Mouse (Mus musculus) small intestine, adult 2 months (tissue): ENCODE data around the gene Msrb2. TPM values are rescaled to one million over a fixed set of nuclear protein-coding genes. Genes with fewer than 3 reads are reported as not detected.

Source experiments
- H3K27ac ChIP-seq: fragments of 200-500 bp; 2 replicates; pipeline ENCODE4 v1.5.1; 2012; ENCODE audit warnings: low read depth, low read length, control low read depth, inconsistent platforms; ENCODE audit not compliant: insufficient read depth
- H3K27me3 ChIP-seq: fragments of 200-500 bp; 2 replicates; pipeline ENCODE4 v1.6.1; 2012; ENCODE audit warnings: mild to moderate bottlenecking, moderate library complexity, low read length, inconsistent platforms; ENCODE audit not compliant: control insufficient read depth, insufficient read depth
- H3K36me3 ChIP-seq: fragments of 200-500 bp; 2 replicates; pipeline ENCODE4 v1.6.1; 2012; ENCODE audit warnings: mild to moderate bottlenecking, low read length, control low read depth, inconsistent platforms; ENCODE audit not compliant: control insufficient read depth, insufficient read depth
- H3K4me1 ChIP-seq: fragments of 200-500 bp; 2 replicates; pipeline ENCODE4 v1.6.1; 2012; ENCODE audit warnings: low read length, inconsistent platforms, mixed read lengths; ENCODE audit not compliant: control insufficient read depth, insufficient read depth, insufficient read length
- H3K4me3 ChIP-seq: fragments of 200-500 bp; 2 replicates; pipeline ENCODE4 v1.5.1; 2012; ENCODE audit warnings: low read depth, mild to moderate bottlenecking, control low read depth, inconsistent platforms, low read length, moderate library complexity
- CTCF ChIP-seq: fragments of 200-500 bp; IDR thresholded peaks from 2 replicates; pipeline ENCODE4 v1.5.1; 2012; ENCODE audit warnings: low read depth, mild to moderate bottlenecking, control low read depth, inconsistent platforms, low read length, moderate library complexity, mixed read lengths; ENCODE audit not compliant: insufficient replicate concordance, insufficient read length; ENCODE audit errors: extremely low read depth
- POLR2A ChIP-seq: fragments of 200-500 bp; IDR thresholded peaks from 2 replicates; pipeline ENCODE4 v1.6.1; 2012; ENCODE audit warnings: low read depth, mild to moderate bottlenecking, control low read depth, inconsistent platforms, low read length, moderate library complexity
- WGBS: fragments of 180-500 bp; shearing (Covaris S2); methylation state at CpG from one replicate; pipeline ENCODE4 v1.1.7; 2018; 5-methylcytosine and 5-hydroxymethylcytosine counted together
- polyA plus RNA-seq: library from polyadenylated mRNA; depleted of rRNA; stranded (reverse); fragments of >200 nt; gene quantifications from 2 replicates; pipeline ENCODE4 v1.2.3, GENCODE M21; 2012; rRNA removed

Msrb2 gene
- polyA plus RNA-seq, 1 experiment, result 1.5 TPM

GRCm38 (mm10) chr2:19429691-19430690 lies 58.8 kb downstream of the Msrb2 start:
- Histone ChIP-seq H3K4me1 (no peaks in the 10 kb centered on the region), H3K27me3 (peaks cover 18% of the 10 kb centered on the region), H3K4me3 (no peak overlapping the region), H3K27ac (no peak overlapping the region), H3K36me3 (no peaks in the 10 kb centered on the region)
- 8% methylated on average over 31 of the region's 31 CpGs for WGBS
- TF ChIP-seq POLR2A (no peak), CTCF (no peak)

- H3K27ac ChIP-seq, result no peak overlapping the region
- TF ChIP-seq CTCF, result no peak
Measured at GRCm38 (mm10) chr2:19430746-19431145, 59.5 kb downstream of the Msrb2 start.

GRCm38 (mm10) chr2:19431186-19431585 lies 59.9 kb downstream of the Msrb2 start:
- TF ChIP-seq CTCF, result no peak
- TF ChIP-seq POLR2A, result no peak
- no peak overlapping the region for H3K4me3 ChIP-seq
- H3K27me3 ChIP-seq, result peaks cover 18% of the 10 kb centered on the region
- no peaks in the 10 kb centered on the region for H3K4me1 ChIP-seq
- no peak overlapping the region for H3K27ac ChIP-seq
- H3K36me3 ChIP-seq, result no peaks in the 10 kb centered on the region
- 3% methylated on average over 18 of the region's 18 CpGs for WGBS

More at GRCm38 (mm10) chr2:19430746-19431145, 59.5 kb downstream of the Msrb2 start:
- WGBS, result 3% methylated on average over 33 of the region's 33 CpGs
- Histone ChIP-seq H3K27me3 (peaks cover 18% of the 10 kb centered on the region), H3K36me3 (no peaks in the 10 kb centered on the region), H3K4me3 (no peak overlapping the region), H3K4me1 (no peaks in the 10 kb centered on the region)

- Histone ChIP-seq H3K27ac (no peak overlapping the region), H3K4me3 (no peak overlapping the region), H3K36me3 (no peaks in the 10 kb centered on the region), H3K4me1 (no peaks in the 10 kb centered on the region), H3K27me3 (peaks cover 18% of the 10 kb centered on the region)
- 4% methylated on average over 41 of the region's 41 CpGs for WGBS
- TF ChIP-seq CTCF, result no peak
- TF ChIP-seq POLR2A, result no peak
Measured at GRCm38 (mm10) chr2:19431614-19432323, 60.5 kb downstream of the Msrb2 start.

- Histone ChIP-seq H3K4me3 (no peak overlapping the region), H3K36me3 (no peaks in the 10 kb centered on the region), H3K27me3 (peaks cover 10% of the 10 kb centered on the region; the same call in 1 of the 2 replicates), H3K4me1 (no peaks in the 10 kb centered on the region), H3K27ac (no peak overlapping the region)
- 4% methylated on average over 9 of the region's 9 CpGs for WGBS
- TF ChIP-seq POLR2A (no peak), CTCF (no peak)
Measured at GRCm38 (mm10) chr2:19444346-19444745, 73.1 kb downstream of the Msrb2 start.

Other genes with a start within 250 kb of the Msrb2 start
- gene Armc3, start 172.1 kb upstream of the Msrb2 start, polyA plus RNA-seq, result not detected in 2 replicates
- gene Ptf1a, start 74.2 kb downstream of the Msrb2 start, polyA plus RNA-seq, result 31.2 TPM in 1 of 2 replicates, not detected in the other
- not detected in 2 replicates for gene 4921504E06Rik, start 182.5 kb downstream of the Msrb2 start, polyA plus RNA-seq